Mouse (Mus musculus) ES-Bruce4 (cell line): ENCODE measurements around the gene Ndufb3.

Experiments
- CTCF ChIP-seq: IDR thresholded peaks from one replicate; pipeline ENCODE4 v1.8.1; 2011; ENCODE audit warnings: low read depth, low read length
- EP300 ChIP-seq: IDR thresholded peaks from 2 replicates; pipeline ENCODE4 v1.6.1; 2011; ENCODE audit warnings: low read depth, low read length; ENCODE audit not compliant: insufficient read depth
- POLR2A ChIP-seq: IDR thresholded peaks from one replicate; pipeline ENCODE4 v1.8.1; 2011; ENCODE audit warnings: low read length; ENCODE audit not compliant: insufficient read depth

DNA sequence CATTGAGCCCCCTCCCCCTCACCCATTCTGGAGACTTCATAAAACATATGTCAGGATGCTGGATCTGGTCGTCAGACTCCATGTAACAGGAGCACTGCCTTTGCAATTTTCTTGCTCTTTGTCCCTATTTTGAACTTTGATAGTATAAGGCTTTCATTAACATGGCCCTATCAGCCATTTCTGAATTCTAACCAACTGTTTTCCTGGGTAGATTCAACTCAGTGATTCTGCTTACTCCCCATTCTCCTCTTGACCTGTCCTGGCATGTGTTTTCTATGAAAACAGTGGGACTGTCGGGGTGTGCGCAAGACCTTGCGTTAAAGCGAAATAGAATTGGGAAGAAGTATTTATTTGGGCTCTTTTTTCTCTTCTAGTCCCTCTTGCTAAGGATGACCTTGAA lies 21.2 kb upstream of the Ndufb3 start:
- TF ChIP-seq CTCF = no peak
- TF ChIP-seq POLR2A = no peak
- no peak for TF ChIP-seq EP300
